Mouse (Mus musculus) Patski (cell line): Measurements from ENCODE around the gene Stxbp4. TPM values are rescaled to one million over a fixed set of nuclear protein-coding genes. Genes with fewer than 3 reads are reported as not detected.

Experiments used
- ATAC-seq: fragments of 100-300 bp; one replicate; pipeline ENCODE4 v1.8.0; 2021
- CTCF ChIA-PET: fragments of 350-600 bp; sonication (Branson Sonifier 250); formaldehyde crosslinking; loops from one replicate; lab custom pipeline; 2022; ENCODE audit warnings: inconsistent platforms; lab: Charles Lee
- POLR2A ChIA-PET: fragments of 350-600 bp; sonication (Branson Sonifier 250); formaldehyde crosslinking; loops from one replicate; lab custom pipeline; 2022; ENCODE audit warnings: antibody characterized with exemption, inconsistent platforms; lab: Charles Lee
- DNase-seq: peaks from one replicate; pipeline ENCODE4 v3.0.0-alpha.2; 2011; ENCODE audit warnings: low read depth, low spot score
- H3K27me3 ChIP-seq: fragments of 371-371 bp; one replicate; pipeline ENCODE4 v1.5.1; 2021
- CTCF ChIP-seq: fragments of 100-300 bp; IDR thresholded peaks from one replicate; pipeline ENCODE4 v1.5.1; 2021
- in situ Hi-C: fragments of 300-500 bp; cut with MboI; formaldehyde crosslinking; loops from 3 replicates; pipeline ENCODE4 v1.11.1; 2018; ENCODE audit warnings: low pct_unique_long_range_greater_than_20kb, mixed read lengths
- polyA plus RNA-seq: library from polyadenylated mRNA; unstranded; gene quantifications from one replicate; pipeline ENCODE4 v1.2.3, GENCODE M21; 2021

The Stxbp4 gene
- polyA plus RNA-seq, 1 experiment from 2014 or later: 21.3 TPM

DNA sequence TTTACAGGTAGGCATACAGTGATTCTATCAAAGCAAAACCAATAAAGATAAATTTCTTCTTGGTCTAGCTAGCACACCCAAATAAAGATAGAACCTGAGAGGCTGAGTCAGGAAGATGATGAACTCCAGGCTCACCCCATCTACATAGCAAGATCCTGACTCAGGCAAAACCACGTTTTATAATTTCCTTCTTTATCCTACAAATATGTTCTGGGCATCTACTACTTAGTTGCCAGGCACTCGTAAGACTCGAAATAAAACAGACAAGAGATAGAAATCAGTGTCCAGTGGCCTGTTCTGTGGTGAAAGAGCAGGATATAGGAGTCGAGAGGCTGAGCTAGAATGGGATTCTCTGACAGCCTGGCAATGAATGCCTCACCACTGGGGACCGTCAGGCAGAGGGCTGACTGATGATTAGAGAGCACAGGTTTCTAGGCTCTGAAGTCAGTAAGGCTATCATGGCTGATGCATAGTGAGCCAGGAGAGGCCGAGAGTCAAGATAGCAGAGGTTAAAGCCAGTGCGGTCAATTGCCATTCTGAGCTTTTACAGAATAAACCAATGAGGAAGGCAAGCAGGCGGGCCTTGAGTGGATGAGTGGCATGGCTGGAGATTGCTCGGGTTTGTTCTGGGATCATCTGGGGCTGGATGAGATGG is 12.5 kb upstream of the Stxbp4 start:
- ChIA-PET CTCF (no interaction called here), POLR2A (interaction anchor here (0.6 kb wide), 1 partner anchor 22 kb away, joined by 4 read pairs; no protein-coding TSS in a partner anchor)
- peak; percentile 48 for ATAC-seq
- TF ChIP-seq CTCF: no peak
- in situ Hi-C loops: no loop called here
- no peaks in the 10 kb centered on the region for H3K27me3 ChIP-seq
- no peak for DNase-seq

DNA sequence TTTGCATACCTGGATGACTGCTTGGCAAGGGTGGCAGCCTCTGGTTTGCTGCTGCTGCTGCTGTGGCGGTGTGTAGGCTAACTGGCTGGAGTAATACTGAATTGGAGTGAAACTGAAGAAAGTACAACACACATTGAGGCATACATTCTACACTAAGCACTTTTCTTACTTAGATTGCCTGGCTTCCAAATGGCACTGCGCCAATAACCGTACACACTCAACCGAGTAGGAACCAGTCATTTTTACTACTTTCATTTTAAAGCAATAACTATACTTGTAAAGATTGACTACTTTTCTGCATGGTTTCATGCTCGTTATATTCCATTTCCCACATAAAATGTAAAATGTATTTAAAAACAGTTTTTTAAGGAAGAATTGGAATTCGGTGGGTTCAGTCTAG is 11.9 kb upstream of the Stxbp4 start:
- in situ Hi-C loops: no loop called here
- TF ChIP-seq CTCF: no peak
- DNase-seq (no peak), ATAC-seq (no peak)
- ChIA-PET POLR2A (no interaction called here), CTCF (no interaction called here)
- H3K27me3 ChIP-seq: no peaks in the 10 kb centered on the region

GRCm38 (mm10) chr11:90638312-90638830 is 487 bp upstream of the Stxbp4 start:
- ChIA-PET POLR2A (no interaction called here), CTCF (no interaction called here)
- DNase-seq (no peak), ATAC-seq (peak; percentile 62)
- no peak for TF ChIP-seq CTCF
- no peaks in the 10 kb centered on the region for H3K27me3 ChIP-seq
- in situ Hi-C loops: no loop called here

- in situ Hi-C loops: no loop called here
- no peak for DNase-seq
- no peaks in the 10 kb centered on the region for H3K27me3 ChIP-seq
- no peak for ATAC-seq
- no peak for TF ChIP-seq CTCF
- ChIA-PET POLR2A (no interaction called here), CTCF (no interaction called here)
These were observed 3.2 kb downstream of the Stxbp4 start for GRCm38 (mm10) chr11:90634661-90635060.

DNA sequence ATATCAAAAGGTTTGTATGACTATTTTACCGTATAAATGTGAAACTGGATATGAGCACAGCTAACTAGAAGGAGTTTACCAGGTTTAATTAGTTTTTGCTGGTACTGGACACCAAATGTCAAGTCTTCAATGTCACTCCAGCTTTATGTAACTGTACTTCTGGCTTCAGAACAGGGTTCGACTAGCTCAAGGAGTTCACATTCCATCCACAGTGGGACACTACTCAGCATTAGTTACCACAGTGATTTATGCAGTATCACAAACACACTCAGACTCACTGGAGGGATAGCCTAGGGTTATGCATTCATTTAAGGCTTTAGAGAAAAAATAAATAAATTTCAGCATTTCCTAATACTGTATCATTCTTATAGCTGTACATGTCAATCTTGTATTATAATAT is 5.4 kb downstream of the Stxbp4 start:
- TF ChIP-seq CTCF: no peak
- DNase-seq (no peak), ATAC-seq (no peak)
- no peaks in the 10 kb centered on the region for H3K27me3 ChIP-seq
- ChIA-PET CTCF (interaction anchor here (1.0 to 1.5 kb wide), 3 partner anchors 10 to 33 kb away, joined by 3 to 5 read pairs (median 3); no protein-coding TSS in a partner anchor), POLR2A (interaction anchor here (1.0 kb wide), 1 partner anchor 9 kb away, joined by 3 read pairs; no protein-coding TSS in a partner anchor)
- in situ Hi-C loops: no loop called here

DNA sequence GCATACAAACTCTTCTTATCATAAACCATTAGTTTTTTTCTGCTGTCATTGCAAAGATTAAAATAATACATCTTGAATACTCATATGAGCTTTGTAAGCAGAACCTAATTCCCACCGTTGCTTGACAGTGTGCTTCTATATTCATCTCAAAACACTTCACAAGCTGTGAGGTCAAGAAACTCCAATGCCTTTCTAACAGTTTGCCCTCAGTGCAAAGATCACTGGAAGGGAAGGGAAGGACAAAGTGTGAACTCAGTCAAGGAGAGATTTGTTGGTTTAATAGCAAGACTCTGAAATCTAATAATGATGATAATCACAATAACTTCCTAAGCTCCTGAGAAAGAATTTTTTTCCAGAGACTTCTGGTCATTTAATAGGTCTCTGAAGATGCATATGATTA is 10.1 kb downstream of the Stxbp4 start:
- POLR2A ChIA-PET: no interaction called here
- H3K27me3 ChIP-seq: no peaks in the 10 kb centered on the region
- ATAC-seq (no peak), DNase-seq (no peak)
- CTCF ChIA-PET: no interaction called here
- TF ChIP-seq CTCF: no peak
- in situ Hi-C loops: no loop called here

DNA sequence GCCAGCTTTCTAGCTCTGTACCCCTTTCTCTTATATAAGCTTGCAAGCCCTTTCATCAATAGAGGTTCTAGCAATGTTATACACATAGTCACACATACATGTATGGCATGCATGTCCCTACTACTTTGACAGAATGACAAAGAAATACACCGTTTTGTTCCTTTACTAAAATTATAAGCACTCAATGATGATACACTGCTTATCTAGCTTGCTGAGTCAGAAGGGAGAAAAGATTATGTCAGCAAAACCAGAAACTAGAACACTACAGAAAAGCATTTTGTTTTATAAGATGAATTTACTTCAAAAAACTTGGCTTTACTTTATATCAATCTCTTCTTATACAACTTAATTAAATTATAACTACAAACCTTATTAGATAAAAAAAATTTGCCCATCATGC is 12.7 kb downstream of the Stxbp4 start:
- no peaks in the 10 kb centered on the region for H3K27me3 ChIP-seq
- no peak for TF ChIP-seq CTCF
- ChIA-PET CTCF (interaction anchor here (1.2 kb wide), 1 partner anchor 11 kb away, joined by 3 read pairs; no protein-coding TSS in a partner anchor), POLR2A (no interaction called here)
- in situ Hi-C loops: no loop called here
- ATAC-seq: no peak
- DNase-seq: no peak

DNA sequence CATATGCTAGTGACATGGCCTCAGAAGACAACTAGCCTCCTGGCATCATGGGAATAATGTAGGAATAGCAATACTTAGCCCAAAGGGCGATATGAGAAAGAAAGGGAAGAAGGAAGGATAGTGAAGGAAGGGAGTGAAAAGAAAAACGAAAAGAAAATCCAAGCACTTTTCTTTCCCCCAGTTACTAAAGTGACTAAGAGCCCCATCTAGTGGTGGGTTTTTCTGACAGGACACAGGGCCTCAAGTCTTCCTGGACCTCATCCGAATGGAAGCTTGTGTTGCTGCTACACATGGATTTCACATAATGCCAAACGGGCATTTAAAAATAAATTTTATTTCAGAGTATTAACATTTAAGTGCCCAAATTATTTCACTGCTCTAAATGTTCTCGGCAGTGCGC is 14.4 kb downstream of the Stxbp4 start:
- no peaks in the 10 kb centered on the region for H3K27me3 ChIP-seq
- in situ Hi-C loops: loop anchor here (25.0 kb wide), 1 partner anchor 636 kb away; no protein-coding TSS in a partner anchor

GRCm38 (mm10) chr11:90622500-90622899 is 15.4 kb downstream of the Stxbp4 start:
- ATAC-seq: no peak
- in situ Hi-C loops: loop anchor here (25.0 kb wide), 1 partner anchor 635 kb away; no protein-coding TSS in a partner anchor
- CTCF ChIA-PET: interaction anchor here (0.5 to 2.2 kb wide), 4 partner anchors 8 to 76 kb away, joined by 3 to 10 read pairs (median 4); no protein-coding TSS in a partner anchor
- DNase-seq: no peak
- TF ChIP-seq CTCF: no peak
- no peaks in the 10 kb centered on the region for H3K27me3 ChIP-seq
- POLR2A ChIA-PET: interaction anchor here (1.0 kb wide), 1 partner anchor 14 kb away, joined by 3 read pairs; no protein-coding TSS in a partner anchor

More for the DNA sequence above, 14.4 kb downstream of the Stxbp4 start:
- POLR2A ChIA-PET: no interaction called here
- ATAC-seq (no peak), DNase-seq (no peak)
- CTCF ChIA-PET: interaction anchor here (1.2 to 2.2 kb wide), 2 partner anchors 9 to 23 kb away, joined by 3 to 10 read pairs; no protein-coding TSS in a partner anchor
- TF ChIP-seq CTCF: peak; percentile 68

GRCm38 (mm10) chr11:90622044-90622443 is 15.8 kb downstream of the Stxbp4 start:
- DNase-seq (no peak), ATAC-seq (no peak)
- ChIA-PET CTCF (interaction anchor here (1.1 kb wide), 1 partner anchor 10 kb away, joined by 5 read pairs; no protein-coding TSS in a partner anchor), POLR2A (interaction anchor here (1.0 kb wide), 1 partner anchor 14 kb away, joined by 3 read pairs; no protein-coding TSS in a partner anchor)
- in situ Hi-C loops: loop anchor here (25.0 kb wide), 1 partner anchor 635 kb away; no protein-coding TSS in a partner anchor
- no peaks in the 10 kb centered on the region for H3K27me3 ChIP-seq
- no peak for TF ChIP-seq CTCF
